Mouse (Mus musculus) MEL (cell line): ENCODE data around the gene Inhba. TPM values are rescaled to one million over a fixed set of nuclear protein-coding genes. Genes with fewer than 3 reads are reported as not detected.

ENCODE experiments used
- DNase-seq: peaks from one replicate; pipeline ENCODE4 v3.0.0; 2011; ENCODE audit warnings: low read depth, low spot score
- H3K27ac ChIP-seq: 2 replicates; pipeline ENCODE4 v1.5.1; 2012; ENCODE audit warnings: low read depth, mild to moderate bottlenecking, control low read depth, low read length, moderate library complexity; ENCODE audit not compliant: control insufficient read depth
- H3K27me3 ChIP-seq, 2 experiments: fragments of 150-350 bp in 1 of 2; sonication (generic) in 1 of 2; 2 replicates each; pipeline ENCODE4 v1.6.1; 2012; ENCODE audit warnings: low read length in 2 of 2, mild to moderate bottlenecking in 2 of 2, improper control_type of control experiment in 1 of 2, moderate library complexity in 1 of 2; ENCODE audit not compliant: insufficient read depth in 2 of 2, control insufficient read depth in 1 of 2
- H3K36me3 ChIP-seq, 2 experiments: 2 replicates each; pipeline ENCODE4 v1.6.1; 2012 to 2014; ENCODE audit warnings: low read length in 2 of 2, improper control_type of control experiment in 1 of 2, inconsistent platforms in 1 of 2, mild to moderate bottlenecking in 1 of 2; ENCODE audit not compliant: insufficient read depth in 2 of 2, control insufficient read depth in 1 of 2
- H3K4me1 ChIP-seq, 2 experiments: fragments of 150-350 bp in 1 of 2; sonication (generic) in 1 of 2; 2 replicates each; pipeline ENCODE4 v1.6.1; 2012; ENCODE audit warnings: low read length in 2 of 2, improper control_type of control experiment in 1 of 2, mild to moderate bottlenecking in 1 of 2; ENCODE audit not compliant: insufficient read depth in 2 of 2, control insufficient read depth in 1 of 2
- H3K4me3 ChIP-seq, 2 experiments: fragments of 150-350 bp in 1 of 2; sonication (generic) in 1 of 2; 2 replicates each; pipeline ENCODE4 v1.5.1; 2012; ENCODE audit warnings: low read depth in 2 of 2, low read length in 2 of 2, mild to moderate bottlenecking in 2 of 2, moderate library complexity in 2 of 2, control low read depth in 1 of 2, improper control_type of control experiment in 1 of 2; ENCODE audit not compliant: control insufficient read depth in 1 of 2, insufficient read depth in 1 of 2
- H3K79me2 ChIP-seq: 2 replicates; pipeline ENCODE4 v1.6.1; 2012; ENCODE audit warnings: mild to moderate bottlenecking, low read length, moderate library complexity; ENCODE audit not compliant: control insufficient read depth, poor library complexity, insufficient read depth
- H3K9ac ChIP-seq: 2 replicates; pipeline ENCODE4 v1.6.1; 2012; ENCODE audit warnings: low read depth, mild to moderate bottlenecking, control low read depth, low read length, moderate library complexity; ENCODE audit not compliant: control insufficient read depth, poor library complexity, severe bottlenecking
- H3K9me3 ChIP-seq: fragments of 150-350 bp; sonication (generic); replicated peaks from 2 replicates; pipeline ENCODE4 v1.6.1; 2012; ENCODE audit warnings: mild to moderate bottlenecking, low read length, improper control_type of control experiment, moderate library complexity; ENCODE audit not compliant: insufficient read depth
- CHD1 ChIP-seq: IDR thresholded peaks from 2 replicates; pipeline ENCODE4 v1.6.1; 2012; ENCODE audit warnings: low read depth, mild to moderate bottlenecking, inconsistent platforms, low read length, improper control_type of control experiment
- CHD2 ChIP-seq: IDR thresholded peaks from 2 replicates; pipeline ENCODE4 v1.6.1; 2011; ENCODE audit warnings: low read length, improper control_type of control experiment
- EP300 ChIP-seq, 2 experiments: IDR thresholded peaks; 2 replicates each; pipeline ENCODE4 v1.6.1; 2011; ENCODE audit warnings: improper control_type of control experiment in 2 of 2, low read length in 2 of 2, low read depth in 1 of 2, mild to moderate bottlenecking in 1 of 2
- ETS1 ChIP-seq: IDR thresholded peaks from 2 replicates; pipeline ENCODE4 v1.6.1; 2012; ENCODE audit warnings: low read depth, mild to moderate bottlenecking, inconsistent platforms, low read length, improper control_type of control experiment, moderate library complexity
- GATA1 ChIP-seq: IDR thresholded peaks from 2 replicates; pipeline ENCODE4 v1.6.1; 2011; ENCODE audit warnings: low read depth, low read length, improper control_type of control experiment
- HCFC1 ChIP-seq: IDR thresholded peaks from 2 replicates; pipeline ENCODE4 v1.6.1; 2012; ENCODE audit warnings: low read depth, mild to moderate bottlenecking, inconsistent platforms, low read length, improper control_type of control experiment, moderate library complexity
- KAT2A ChIP-seq: conservative IDR thresholded peaks from 2 replicates; pipeline ENCODE4 v1.6.1; 2012; ENCODE audit warnings: low read depth, low read length, improper control_type of control experiment, inconsistent platforms
- MAX ChIP-seq: IDR thresholded peaks from 2 replicates; pipeline ENCODE4 v1.6.1; 2011; ENCODE audit warnings: low read length, improper control_type of control experiment
- MXI1 ChIP-seq: IDR thresholded peaks from 2 replicates; pipeline ENCODE4 v1.6.1; 2011; ENCODE audit warnings: mild to moderate bottlenecking, low read depth, low read length, improper control_type of control experiment
- NRF1 ChIP-seq: IDR thresholded peaks from 2 replicates; pipeline ENCODE4 v1.6.1; 2014; ENCODE audit warnings: low read depth, mild to moderate bottlenecking, inconsistent platforms, low read length, improper control_type of control experiment, moderate library complexity; ENCODE audit not compliant: poor library complexity, insufficient read depth, severe bottlenecking
- RCOR1 ChIP-seq: IDR thresholded peaks from 2 replicates; pipeline ENCODE4 v1.6.1; 2012; ENCODE audit warnings: low read depth, mild to moderate bottlenecking, inconsistent platforms, low read length, improper control_type of control experiment
- TBP ChIP-seq: IDR thresholded peaks from 2 replicates; pipeline ENCODE4 v1.8.0; 2011; ENCODE audit warnings: low read depth, low read length, improper control_type of control experiment
- TCF12 ChIP-seq: IDR thresholded peaks from 2 replicates; pipeline ENCODE4 v1.6.1; 2014; ENCODE audit warnings: low read depth, mild to moderate bottlenecking, inconsistent platforms, low read length, improper control_type of control experiment, moderate library complexity
- UBTF ChIP-seq: IDR thresholded peaks from 2 replicates; pipeline ENCODE4 v1.6.1; 2012; ENCODE audit warnings: low read depth, mild to moderate bottlenecking, inconsistent platforms, low read length, improper control_type of control experiment, moderate library complexity, borderline replicate concordance; ENCODE audit not compliant: insufficient read depth
- USF1 ChIP-seq: IDR thresholded peaks from 2 replicates; pipeline ENCODE4 v1.6.1; 2014; ENCODE audit warnings: low read depth, mild to moderate bottlenecking, inconsistent platforms, low read length, improper control_type of control experiment, moderate library complexity
- USF2 ChIP-seq, 2 experiments: IDR thresholded peaks; 2 replicates each; pipeline ENCODE4 v1.6.1; 2011 to 2012; ENCODE audit warnings: improper control_type of control experiment in 2 of 2, low read length in 2 of 2, borderline replicate concordance in 1 of 2, inconsistent platforms in 1 of 2, low read depth in 1 of 2, mild to moderate bottlenecking in 1 of 2; ENCODE audit not compliant: insufficient read depth in 1 of 2
- ZNF384 ChIP-seq: IDR thresholded peaks from 2 replicates; pipeline ENCODE4 v1.6.1; 2012; ENCODE audit warnings: low read depth, mild to moderate bottlenecking, inconsistent platforms, low read length, improper control_type of control experiment
- polyA plus RNA-seq, 2 experiments: library from polyadenylated mRNA; stranded (reverse) in 1 of 2; unstranded in 1 of 2; fragments of >175 nt in 1 of 2; fragments of >200 nt in 1 of 2; gene quantifications; 2 replicates each; pipeline versions ENCODE4 v1.2.1 to v1.2.4; 2012; ENCODE audit warnings: low replicate concordance in 2 of 2, low read depth in 1 of 2; ENCODE audit not compliant: insufficient read length in 2 of 2, insufficient read depth in 1 of 2, missing spikeins in 1 of 2
- total RNA-seq: library from RNA; depleted of rRNA; stranded (reverse); fragments of 300-350 nt; gene quantifications from 2 replicates; pipeline ENCODE4 v1.2.3, GENCODE M21; 2012

The Inhba gene
- total and polyA plus RNA-seq, 3 experiments: not detected

DNA sequence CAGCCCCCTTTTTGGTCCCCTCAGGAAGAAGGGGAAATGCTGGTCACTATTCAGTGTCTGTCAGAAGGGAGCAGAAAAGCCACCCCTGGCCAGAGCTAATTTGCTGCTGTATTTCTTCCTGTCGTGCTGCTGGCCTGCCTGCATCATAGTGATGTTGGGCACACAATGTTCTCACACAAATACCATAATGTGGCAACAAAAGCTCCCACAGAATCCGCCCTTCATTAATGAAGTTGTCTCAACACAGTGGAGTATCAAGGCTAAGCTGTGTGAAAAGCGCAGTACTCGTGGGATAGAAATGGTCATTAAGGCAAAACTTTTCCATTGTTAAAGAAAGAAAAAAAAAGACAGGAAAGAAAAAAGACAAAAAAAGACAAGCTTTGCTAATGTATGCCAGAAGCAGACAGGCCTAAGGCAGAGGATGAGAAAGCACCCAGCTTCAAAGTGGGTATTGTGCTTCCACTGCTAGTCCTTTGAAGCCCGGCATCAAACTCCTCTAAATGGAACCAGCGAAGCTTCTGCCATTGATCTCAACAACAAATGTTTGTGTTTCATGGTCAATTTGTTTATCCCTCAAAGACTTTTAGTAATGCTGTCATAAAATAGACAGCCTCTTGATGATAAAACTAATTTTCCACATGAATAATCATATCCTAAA is 21.4 kb downstream of the Inhba start:
- H3K9ac ChIP-seq: no peak overlapping the region
- H3K27ac ChIP-seq: no peak overlapping the region
- no peak for DNase-seq
- H3K4me3 ChIP-seq: no peak overlapping the region
- no peaks in the 10 kb centered on the region for H3K4me1 ChIP-seq
- TF ChIP-seq KAT2A: no peak
- TF ChIP-seq USF1: no peak
- no peak for TF ChIP-seq ZNF384
- no peak for TF ChIP-seq GATA1
- no peak for TF ChIP-seq CHD2
- no peak for TF ChIP-seq USF2 (IDR thresholded peaks at IDR 0.05; ENCODE audit: borderline replicate concordance in 1 of 2, insufficient read depth in 1 of 2, low read depth in 1 of 2, low read length in 2 of 2)
- no peak for TF ChIP-seq EP300 (IDR thresholded peaks at IDR 0.05; ENCODE audit: low read depth in 1 of 2, low read length in 2 of 2)
- no peaks in the 10 kb centered on the region for H3K27me3 ChIP-seq
- no peaks in the 10 kb centered on the region for H3K9me3 ChIP-seq
- no peaks in the 10 kb centered on the region for H3K36me3 ChIP-seq
- H3K79me2 ChIP-seq: no peaks in the 10 kb centered on the region

DNA sequence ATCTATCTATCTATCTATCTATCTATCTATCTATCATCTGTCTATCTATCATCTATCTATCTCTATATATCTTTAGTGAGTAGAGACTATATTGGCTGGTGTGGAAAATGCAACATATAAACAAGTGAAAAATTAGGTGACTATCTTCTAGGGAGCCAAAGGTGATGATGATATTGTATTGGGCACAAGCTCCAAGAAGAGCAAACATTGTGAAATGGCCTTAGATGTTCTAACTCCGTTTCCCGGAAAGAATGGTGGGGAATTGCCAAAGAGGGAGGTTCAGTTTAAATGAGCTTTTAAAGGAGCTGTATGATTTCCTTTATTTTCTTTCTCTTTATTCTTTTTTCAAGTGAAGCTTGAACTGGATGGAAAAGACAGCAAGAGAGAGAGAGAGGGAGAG is 57.4 kb downstream of the Inhba start:
- no peak overlapping the region for H3K27ac ChIP-seq
- H3K9me3 ChIP-seq: no peaks in the 10 kb centered on the region
- H3K36me3 ChIP-seq: no peaks in the 10 kb centered on the region
- H3K4me3 ChIP-seq: no peak overlapping the region
- no peak for TF ChIP-seq ETS1
- no peak for TF ChIP-seq USF2 (IDR thresholded peaks at IDR 0.05; ENCODE audit: borderline replicate concordance in 1 of 2, insufficient read depth in 1 of 2, low read depth in 1 of 2, low read length in 2 of 2)
- no peak for TF ChIP-seq MAX
- no peak for TF ChIP-seq TCF12
- TF ChIP-seq CHD1: no peak
- TF ChIP-seq EP300 (IDR thresholded peaks at IDR 0.05; ENCODE audit: low read depth in 1 of 2, low read length in 2 of 2): no peak
- no peak for TF ChIP-seq MXI1
- no peak for TF ChIP-seq RCOR1
- no peak for TF ChIP-seq TBP
- no peak for TF ChIP-seq CHD2
- no peak for TF ChIP-seq UBTF
- TF ChIP-seq HCFC1: no peak
- no peak for TF ChIP-seq NRF1
- H3K27me3 ChIP-seq: no peaks in the 10 kb centered on the region
- H3K79me2 ChIP-seq: no peaks in the 10 kb centered on the region
- no peak overlapping the region for H3K9ac ChIP-seq
- no peak for DNase-seq
- H3K4me1 ChIP-seq: no peaks in the 10 kb centered on the region
